Mouse (Mus musculus): ENCODE data around the gene Tank. TPM values are rescaled to one million over a fixed set of nuclear protein-coding genes. Genes with fewer than 3 reads are reported as not detected.

The Tank gene
- polyA plus RNA-seq, 1 experiment, result 2.5 TPM

- H3K4me3 ChIP-seq (ENCODE audit: low read depth, low read length), result no peak overlapping the region
- 80% methylated on average over 7 of the region's 7 CpGs for WGBS
- H3K36me3 ChIP-seq (ENCODE audit: control insufficient read depth, insufficient read depth, low read length), result no peaks in the 10 kb centered on the region
- H3K27ac ChIP-seq (ENCODE audit: insufficient read depth, low read depth, low read length), result no peak overlapping the region
- TF ChIP-seq CTCF (IDR thresholded peaks at IDR 0.05; ENCODE audit: extremely low read depth, insufficient read length, insufficient replicate concordance, low read depth, low read length), result no peak
- no peak for TF ChIP-seq POLR2A (IDR thresholded peaks at IDR 0.05; ENCODE audit: low read depth, low read length)
- H3K4me1 ChIP-seq (ENCODE audit: control insufficient read depth, insufficient read depth, insufficient read length, low read length), result no peaks in the 10 kb centered on the region
- no peaks in the 10 kb centered on the region for H3K27me3 ChIP-seq (ENCODE audit: control insufficient read depth, insufficient read depth, low read length)
Measured at GRCm38 (mm10) chr2:61667420-61667819, 89.0 kb downstream of the Tank start.

DNA sequence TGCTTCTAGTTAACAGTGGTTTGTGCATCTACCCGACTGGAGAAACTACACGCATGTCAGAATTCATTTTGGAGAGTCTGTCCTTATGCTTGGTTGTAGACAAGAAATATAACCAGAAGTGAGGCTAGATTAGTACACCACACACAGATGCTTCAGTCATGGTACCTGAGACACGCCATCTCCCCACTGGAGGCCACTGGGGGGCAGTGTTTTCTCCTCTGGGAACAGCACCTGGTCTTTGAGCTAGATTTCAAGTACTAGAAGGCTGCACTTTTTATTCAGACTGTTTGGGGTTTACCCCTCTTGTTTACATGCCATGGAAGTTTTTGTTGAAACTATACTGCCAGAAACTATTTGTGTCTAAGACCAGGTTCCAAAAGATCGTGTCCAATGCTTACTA lies 89.9 kb downstream of the Tank start:
- Histone ChIP-seq H3K27ac (ENCODE audit: insufficient read depth, low read depth, low read length) (no peak overlapping the region), H3K4me1 (ENCODE audit: control insufficient read depth, insufficient read depth, insufficient read length, low read length) (no peaks in the 10 kb centered on the region), H3K36me3 (ENCODE audit: control insufficient read depth, insufficient read depth, low read length) (no peaks in the 10 kb centered on the region), H3K4me3 (ENCODE audit: low read depth, low read length) (no peak overlapping the region), H3K27me3 (ENCODE audit: control insufficient read depth, insufficient read depth, low read length) (no peaks in the 10 kb centered on the region)
- TF ChIP-seq POLR2A (IDR thresholded peaks at IDR 0.05; ENCODE audit: low read depth, low read length) (no peak), CTCF (IDR thresholded peaks at IDR 0.05; ENCODE audit: extremely low read depth, insufficient read length, insufficient replicate concordance, low read depth, low read length) (peak; percentile 72; the same call in 1 of the 2 replicates)
- 25% methylated on average over 4 of the region's 4 CpGs for WGBS

DNA sequence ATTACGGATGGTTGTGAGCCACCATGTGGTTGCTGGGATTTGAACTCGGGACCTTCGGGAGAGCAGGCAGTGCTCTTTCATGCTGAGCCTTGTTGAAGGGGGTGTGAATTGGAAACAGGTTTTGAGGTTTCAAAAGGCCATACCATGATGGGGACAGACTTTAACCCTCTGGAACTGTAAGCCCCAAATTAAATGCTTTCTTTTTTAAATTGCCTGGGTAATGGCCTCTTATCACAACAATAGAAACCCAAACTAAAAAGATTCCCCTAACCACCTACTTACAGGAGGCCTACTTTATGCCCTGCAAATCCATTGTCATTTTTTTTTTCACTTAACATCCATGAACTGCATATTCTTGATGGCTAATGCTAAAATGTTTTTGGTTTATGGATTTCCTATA lies 96.2 kb downstream of the Tank start:
- TF ChIP-seq POLR2A (IDR thresholded peaks at IDR 0.05; ENCODE audit: low read depth, low read length) (no peak), CTCF (IDR thresholded peaks at IDR 0.05; ENCODE audit: extremely low read depth, insufficient read length, insufficient replicate concordance, low read depth, low read length) (no peak)
- Histone ChIP-seq H3K4me3 (ENCODE audit: low read depth, low read length) (no peak overlapping the region), H3K27me3 (ENCODE audit: control insufficient read depth, insufficient read depth, low read length) (no peaks in the 10 kb centered on the region; the same call in 1 of the 2 replicates), H3K4me1 (ENCODE audit: control insufficient read depth, insufficient read depth, insufficient read length, low read length) (no peaks in the 10 kb centered on the region), H3K27ac (ENCODE audit: insufficient read depth, low read depth, low read length) (no peak overlapping the region), H3K36me3 (ENCODE audit: control insufficient read depth, insufficient read depth, low read length) (no peaks in the 10 kb centered on the region)
- 95% methylated on average over 3 of the region's 3 CpGs for WGBS

GRCm38 (mm10) chr2:61681572-61681971 lies 103.2 kb downstream of the Tank start:
- WGBS, result 63% methylated on average over 1 of the region's 1 CpGs
- no peaks in the 10 kb centered on the region for H3K4me1 ChIP-seq (ENCODE audit: control insufficient read depth, insufficient read depth, insufficient read length, low read length)
- H3K4me3 ChIP-seq (ENCODE audit: low read depth, low read length), result no peak overlapping the region
- H3K27me3 ChIP-seq (ENCODE audit: control insufficient read depth, insufficient read depth, low read length), result no peaks in the 10 kb centered on the region; the same call in 1 of the 2 replicates
- H3K36me3 ChIP-seq (ENCODE audit: control insufficient read depth, insufficient read depth, low read length), result no peaks in the 10 kb centered on the region
- TF ChIP-seq CTCF (IDR thresholded peaks at IDR 0.05; ENCODE audit: extremely low read depth, insufficient read length, insufficient replicate concordance, low read depth, low read length) (no peak), POLR2A (IDR thresholded peaks at IDR 0.05; ENCODE audit: low read depth, low read length) (no peak)
- H3K27ac ChIP-seq (ENCODE audit: insufficient read depth, low read depth, low read length), result no peak overlapping the region

- TF ChIP-seq POLR2A (IDR thresholded peaks at IDR 0.05; ENCODE audit: low read depth, low read length) (no peak), CTCF (IDR thresholded peaks at IDR 0.05; ENCODE audit: extremely low read depth, insufficient read length, insufficient replicate concordance, low read depth, low read length) (no peak)
- Histone ChIP-seq H3K36me3 (ENCODE audit: control insufficient read depth, insufficient read depth, low read length) (no peaks in the 10 kb centered on the region), H3K27me3 (ENCODE audit: control insufficient read depth, insufficient read depth, low read length) (no peaks in the 10 kb centered on the region; the same call in 1 of the 2 replicates), H3K27ac (ENCODE audit: insufficient read depth, low read depth, low read length) (no peak overlapping the region), H3K4me3 (ENCODE audit: low read depth, low read length) (no peak overlapping the region), H3K4me1 (ENCODE audit: control insufficient read depth, insufficient read depth, insufficient read length, low read length) (no peaks in the 10 kb centered on the region)
- 69% methylated on average over 1 of the region's 1 CpGs for WGBS
Measured at GRCm38 (mm10) chr2:61686533-61686932, 108.1 kb downstream of the Tank start.

DNA sequence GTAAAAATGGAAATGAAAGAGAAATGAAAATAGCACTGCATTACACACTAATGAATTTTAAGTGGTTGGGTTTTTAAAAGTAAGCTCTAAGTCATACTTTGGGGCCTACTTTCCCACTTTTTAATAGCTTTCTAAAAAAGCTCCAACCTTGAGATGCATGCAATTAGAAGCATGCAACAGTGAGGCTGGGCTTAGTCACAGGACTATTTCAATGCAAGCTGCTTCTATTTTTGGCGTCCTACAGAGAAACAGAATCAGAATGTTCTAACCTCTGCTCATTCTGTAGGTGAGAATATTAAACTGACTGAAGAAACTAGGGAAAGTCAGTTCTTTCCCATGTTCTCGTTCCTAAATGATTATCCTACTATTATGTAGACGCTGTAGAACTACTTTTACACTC lies 110.7 kb downstream of the Tank start:
- Histone ChIP-seq H3K27ac (ENCODE audit: insufficient read depth, low read depth, low read length) (no peak overlapping the region), H3K36me3 (ENCODE audit: control insufficient read depth, insufficient read depth, low read length) (no peaks in the 10 kb centered on the region), H3K4me3 (ENCODE audit: low read depth, low read length) (no peak overlapping the region), H3K27me3 (ENCODE audit: control insufficient read depth, insufficient read depth, low read length) (no peaks in the 10 kb centered on the region; the same call in 1 of the 2 replicates), H3K4me1 (ENCODE audit: control insufficient read depth, insufficient read depth, insufficient read length, low read length) (no peaks in the 10 kb centered on the region)
- no peak for TF ChIP-seq CTCF (IDR thresholded peaks at IDR 0.05; ENCODE audit: extremely low read depth, insufficient read length, insufficient replicate concordance, low read depth, low read length)
- TF ChIP-seq POLR2A (IDR thresholded peaks at IDR 0.05; ENCODE audit: low read depth, low read length), result no peak
- WGBS, result 79% methylated on average over 3 of the region's 3 CpGs

Other genes starting within 250 kb of the Tank start
- 3.8 and 5.4 TPM in 2 replicates for gene Psmd14, start 133.1 kb downstream of the Tank start, polyA plus RNA-seq (2012; rRNA removed)
- not detected in 2 replicates for gene Tbr1, start 224.3 kb downstream of the Tank start, polyA plus RNA-seq (2012; rRNA removed)